Mouse (Mus musculus): ENCODE data around the gene Specc1l. TPM values are rescaled to one million over a fixed set of nuclear protein-coding genes. Genes with fewer than 3 reads are reported as not detected.
"Not testable (repeated sequence)": the region's sequence is repeated elsewhere in the genome, so short reads cannot be mapped to it uniquely, and the experiment has no call there.

Specc1l gene
- polyA plus RNA-seq, 1 experiment from 2014 or later: 27.6 TPM

GRCm38 (mm10) chr10:75333176-75333776 lies 121.4 kb downstream of the Specc1l start:
- no peak for ATAC-seq (ENCODE audit: low FRiP score, low TSS enrichment)
- WGBS: 90% methylated on average over 23 of the region's 23 CpGs

DNA sequence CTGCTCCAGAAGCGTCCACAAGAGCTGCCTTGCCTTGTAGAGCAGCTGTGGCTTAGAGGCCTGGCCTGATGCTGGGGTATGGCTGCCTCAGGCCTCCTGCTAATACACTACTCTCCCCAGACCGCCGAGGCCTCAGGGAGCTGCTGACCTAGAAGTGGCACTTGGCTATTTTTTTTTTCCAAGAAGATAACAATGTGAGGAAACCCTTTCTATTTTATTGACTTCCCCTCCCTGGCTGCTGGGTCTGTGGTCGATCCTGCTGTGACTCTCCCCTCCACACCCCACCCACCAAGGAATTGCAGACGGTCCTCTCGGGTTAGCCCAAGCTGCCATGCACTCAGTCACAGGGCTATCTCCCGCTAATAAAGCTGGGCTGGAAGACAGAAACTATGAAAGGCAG lies 122.3 kb downstream of the Specc1l start:
- Histone ChIP-seq H3K4me2 (replicated peaks; ENCODE audit: low read depth, low read length) (no peak overlapping the region), H3K9me3 (ENCODE audit: control insufficient read depth, low read length) (no peaks in the 10 kb centered on the region), H3K4me1 (ENCODE audit: control insufficient read depth, insufficient read depth, low read length) (no peaks in the 10 kb centered on the region), H3K27ac (ENCODE audit: low read depth, low read length) (no peak overlapping the region), H3K36me3 (ENCODE audit: control insufficient read depth, insufficient read depth, low read length) (no peaks in the 10 kb centered on the region), H3K27me3 (ENCODE audit: control insufficient read depth, insufficient read depth, low read length) (no peaks in the 10 kb centered on the region), H3K9ac (ENCODE audit: low read depth, low read length) (no peak overlapping the region), H3K4me3 (ENCODE audit: low read length) (no peak overlapping the region)
- WGBS: 68% methylated on average over 7 of the region's 7 CpGs
- ATAC-seq (ENCODE audit: low FRiP score, low TSS enrichment): no peak

More at GRCm38 (mm10) chr10:75333176-75333776, 121.4 kb downstream of the Specc1l start:
- H3K36me3 ChIP-seq (ENCODE audit: control insufficient read depth, insufficient read depth, low read length): no peaks in the 10 kb centered on the region
- H3K4me1 ChIP-seq (ENCODE audit: control insufficient read depth, insufficient read depth, low read length): no peaks in the 10 kb centered on the region
- H3K4me3 ChIP-seq (ENCODE audit: low read length): no peak overlapping the region
- no peaks in the 10 kb centered on the region for H3K9me3 ChIP-seq (ENCODE audit: control insufficient read depth, low read length)
- no peak overlapping the region for H3K27ac ChIP-seq (ENCODE audit: low read depth, low read length)
- no peaks in the 10 kb centered on the region for H3K27me3 ChIP-seq (ENCODE audit: control insufficient read depth, insufficient read depth, low read length)
- no peak overlapping the region for H3K4me2 ChIP-seq (replicated peaks; ENCODE audit: low read depth, low read length)
- no peak overlapping the region for H3K9ac ChIP-seq (ENCODE audit: low read depth, low read length)

DNA sequence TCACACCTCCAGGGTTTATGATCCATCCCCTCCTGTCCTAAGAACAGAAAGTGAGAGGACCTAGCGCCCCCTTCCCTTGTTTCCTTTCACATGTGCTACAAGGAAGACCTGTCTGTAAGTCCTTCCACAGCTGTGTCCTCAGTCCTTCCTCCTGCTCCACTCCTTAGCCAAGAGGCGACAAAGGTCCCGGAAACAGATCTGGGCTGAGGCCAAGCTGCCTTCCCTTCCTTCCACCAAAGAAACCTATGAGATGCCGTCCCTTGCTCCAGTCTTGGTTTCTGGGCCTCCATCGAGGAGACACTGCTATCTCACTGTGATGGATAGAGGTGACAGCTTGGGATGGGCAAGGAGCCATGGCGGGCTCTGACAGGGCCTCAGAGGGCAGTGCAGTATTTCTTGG lies 123.2 kb downstream of the Specc1l start:
- 88% methylated on average over 6 of the region's 6 CpGs for WGBS
- no peak for ATAC-seq (ENCODE audit: low FRiP score, low TSS enrichment)

GRCm38 (mm10) chr10:75337231-75337630 lies 125.4 kb downstream of the Specc1l start:
- H3K9me3 ChIP-seq (ENCODE audit: control insufficient read depth, low read length): no peaks in the 10 kb centered on the region
- WGBS: 63% methylated on average over 10 of the region's 10 CpGs
- no peaks in the 10 kb centered on the region for H3K27me3 ChIP-seq (ENCODE audit: control insufficient read depth, insufficient read depth, low read length)
- ATAC-seq (ENCODE audit: low FRiP score, low TSS enrichment): no peak
- no peaks in the 10 kb centered on the region for H3K36me3 ChIP-seq (ENCODE audit: control insufficient read depth, insufficient read depth, low read length)
- H3K9ac ChIP-seq (ENCODE audit: low read depth, low read length): no peak overlapping the region
- no peak overlapping the region for H3K27ac ChIP-seq (ENCODE audit: low read depth, low read length)
- no peak overlapping the region for H3K4me3 ChIP-seq (ENCODE audit: low read length)
- no peak overlapping the region for H3K4me2 ChIP-seq (replicated peaks; ENCODE audit: low read depth, low read length)
- no peaks in the 10 kb centered on the region for H3K4me1 ChIP-seq (ENCODE audit: control insufficient read depth, insufficient read depth, low read length)

More for the DNA sequence above, 123.2 kb downstream of the Specc1l start:
- no peaks in the 10 kb centered on the region for H3K27me3 ChIP-seq (ENCODE audit: control insufficient read depth, insufficient read depth, low read length)
- H3K27ac ChIP-seq (ENCODE audit: low read depth, low read length): no peak overlapping the region
- H3K9me3 ChIP-seq (ENCODE audit: control insufficient read depth, low read length): no peaks in the 10 kb centered on the region
- no peak overlapping the region for H3K4me3 ChIP-seq (ENCODE audit: low read length)
- no peak overlapping the region for H3K9ac ChIP-seq (ENCODE audit: low read depth, low read length)
- no peak overlapping the region for H3K4me2 ChIP-seq (replicated peaks; ENCODE audit: low read depth, low read length)
- H3K36me3 ChIP-seq (ENCODE audit: control insufficient read depth, insufficient read depth, low read length): no peaks in the 10 kb centered on the region
- H3K4me1 ChIP-seq (ENCODE audit: control insufficient read depth, insufficient read depth, low read length): no peaks in the 10 kb centered on the region

DNA sequence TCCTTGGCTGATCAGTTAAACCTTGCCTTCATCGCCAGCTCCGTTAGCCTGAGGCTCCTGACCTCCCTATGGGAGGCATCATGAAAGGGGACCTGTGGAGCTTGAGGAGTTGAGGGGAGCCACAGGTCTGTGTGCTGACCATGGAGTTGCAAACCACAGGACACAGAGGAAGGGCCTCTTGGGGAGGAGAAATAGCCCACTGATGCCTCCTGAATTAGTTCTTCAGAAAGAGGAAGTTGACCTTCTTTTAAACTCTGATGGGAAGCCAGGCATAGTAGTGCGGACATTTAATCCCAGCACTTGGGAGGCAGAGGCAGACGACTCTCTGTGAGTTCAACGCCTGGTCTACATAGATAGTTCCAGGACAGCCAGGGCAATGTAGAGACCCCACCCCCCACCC lies 127.0 kb downstream of the Specc1l start:
- ATAC-seq (ENCODE audit: low FRiP score, low TSS enrichment): no peak
- H3K9me3 ChIP-seq (ENCODE audit: control insufficient read depth, low read length): no peaks in the 10 kb centered on the region
- 83% methylated on average over 5 of the region's 5 CpGs for WGBS
- no peaks in the 10 kb centered on the region for H3K4me1 ChIP-seq (ENCODE audit: control insufficient read depth, insufficient read depth, low read length)
- no peaks in the 10 kb centered on the region for H3K36me3 ChIP-seq (ENCODE audit: control insufficient read depth, insufficient read depth, low read length)
- no peak overlapping the region for H3K4me3 ChIP-seq (ENCODE audit: low read length)
- no peak overlapping the region for H3K9ac ChIP-seq (ENCODE audit: low read depth, low read length)
- no peaks in the 10 kb centered on the region for H3K27me3 ChIP-seq (ENCODE audit: control insufficient read depth, insufficient read depth, low read length)
- no peak overlapping the region for H3K27ac ChIP-seq (ENCODE audit: low read depth, low read length)
- no peak overlapping the region for H3K4me2 ChIP-seq (replicated peaks; ENCODE audit: low read depth, low read length)

DNA sequence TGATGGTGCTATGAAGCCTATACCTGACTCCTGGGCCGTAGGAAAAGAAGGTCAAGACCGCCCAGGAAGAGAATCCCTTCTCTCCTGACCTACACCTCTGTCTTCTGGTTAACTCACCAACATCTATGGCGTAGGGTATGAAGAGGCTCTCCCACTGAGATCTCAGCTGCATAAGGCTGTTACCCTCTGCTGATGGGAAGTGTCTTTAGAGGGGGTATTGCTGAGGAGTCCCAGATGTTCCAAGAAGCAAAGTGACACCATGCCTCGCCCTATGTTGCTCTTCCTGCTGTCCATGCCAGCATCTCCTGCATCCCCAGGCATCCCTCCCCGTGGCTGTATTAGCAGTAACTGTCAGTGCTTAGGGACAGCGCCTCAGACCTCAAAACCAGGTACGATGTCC lies 127.5 kb downstream of the Specc1l start:
- Histone ChIP-seq H3K9me3 (ENCODE audit: control insufficient read depth, low read length) (no peaks in the 10 kb centered on the region), H3K4me2 (replicated peaks; ENCODE audit: low read depth, low read length) (no peak overlapping the region), H3K4me1 (ENCODE audit: control insufficient read depth, insufficient read depth, low read length) (no peaks in the 10 kb centered on the region), H3K9ac (ENCODE audit: low read depth, low read length) (no peak overlapping the region), H3K27ac (ENCODE audit: low read depth, low read length) (no peak overlapping the region), H3K36me3 (ENCODE audit: control insufficient read depth, insufficient read depth, low read length) (no peaks in the 10 kb centered on the region), H3K27me3 (ENCODE audit: control insufficient read depth, insufficient read depth, low read length) (no peaks in the 10 kb centered on the region), H3K4me3 (ENCODE audit: low read length) (no peak overlapping the region)
- ATAC-seq (ENCODE audit: low FRiP score, low TSS enrichment): no peak
- 85% methylated on average over 7 of the region's 7 CpGs for WGBS

- ATAC-seq (ENCODE audit: low FRiP score, low TSS enrichment): no peak
- no peak overlapping the region for H3K27ac ChIP-seq (ENCODE audit: low read depth, low read length)
- no peak overlapping the region for H3K4me3 ChIP-seq (ENCODE audit: low read length)
- no peaks in the 10 kb centered on the region for H3K9me3 ChIP-seq (ENCODE audit: control insufficient read depth, low read length)
- WGBS: 34% methylated on average over 8 of the region's 8 CpGs
- H3K4me2 ChIP-seq (replicated peaks; ENCODE audit: low read depth, low read length): no peak overlapping the region
- H3K4me1 ChIP-seq (ENCODE audit: control insufficient read depth, insufficient read depth, low read length): no peaks in the 10 kb centered on the region
- H3K27me3 ChIP-seq (ENCODE audit: control insufficient read depth, insufficient read depth, low read length): no peaks in the 10 kb centered on the region
- no peak overlapping the region for H3K9ac ChIP-seq (ENCODE audit: low read depth, low read length)
- H3K36me3 ChIP-seq (ENCODE audit: control insufficient read depth, insufficient read depth, low read length): no peaks in the 10 kb centered on the region
Observed at GRCm38 (mm10) chr10:75341936-75342335, 130.1 kb downstream of the Specc1l start.

- 60% methylated on average over 1 of the region's 1 CpGs for WGBS
- H3K27ac ChIP-seq (ENCODE audit: low read depth, low read length); H3K9me3 ChIP-seq (ENCODE audit: control insufficient read depth, low read length); H3K27me3 ChIP-seq (ENCODE audit: control insufficient read depth, insufficient read depth, low read length); H3K4me2 ChIP-seq (replicated peaks; ENCODE audit: low read depth, low read length); H3K4me3 ChIP-seq (ENCODE audit: low read length); H3K36me3 ChIP-seq (ENCODE audit: control insufficient read depth, insufficient read depth, low read length); ATAC-seq (ENCODE audit: low FRiP score, low TSS enrichment); H3K4me1 ChIP-seq (ENCODE audit: control insufficient read depth, insufficient read depth, low read length); H3K9ac ChIP-seq (ENCODE audit: low read depth, low read length): not testable (repeated sequence)
Observed at GRCm38 (mm10) chr10:75344563-75344962, 132.7 kb downstream of the Specc1l start.

GRCm38 (mm10) chr10:75345265-75345664 lies 133.4 kb downstream of the Specc1l start:
- no peak overlapping the region for H3K9ac ChIP-seq (ENCODE audit: low read depth, low read length)
- no peaks in the 10 kb centered on the region for H3K36me3 ChIP-seq (ENCODE audit: control insufficient read depth, insufficient read depth, low read length)
- no peaks in the 10 kb centered on the region for H3K4me1 ChIP-seq (ENCODE audit: control insufficient read depth, insufficient read depth, low read length)
- H3K4me2 ChIP-seq (replicated peaks; ENCODE audit: low read depth, low read length): no peak overlapping the region
- H3K9me3 ChIP-seq (ENCODE audit: control insufficient read depth, low read length): no peaks in the 10 kb centered on the region
- H3K27ac ChIP-seq (ENCODE audit: low read depth, low read length): no peak overlapping the region
- no peak for ATAC-seq (ENCODE audit: low FRiP score, low TSS enrichment)
- WGBS: 78% methylated on average over 2 of the region's 2 CpGs
- H3K4me3 ChIP-seq (ENCODE audit: low read length): no peak overlapping the region
- no peaks in the 10 kb centered on the region for H3K27me3 ChIP-seq (ENCODE audit: control insufficient read depth, insufficient read depth, low read length)

Measured in kidney, embryonic 14.5 days (tissue).